Mouse (Mus musculus): ENCODE results near the gene Lrp1.

Lrp1 gene

DNA sequence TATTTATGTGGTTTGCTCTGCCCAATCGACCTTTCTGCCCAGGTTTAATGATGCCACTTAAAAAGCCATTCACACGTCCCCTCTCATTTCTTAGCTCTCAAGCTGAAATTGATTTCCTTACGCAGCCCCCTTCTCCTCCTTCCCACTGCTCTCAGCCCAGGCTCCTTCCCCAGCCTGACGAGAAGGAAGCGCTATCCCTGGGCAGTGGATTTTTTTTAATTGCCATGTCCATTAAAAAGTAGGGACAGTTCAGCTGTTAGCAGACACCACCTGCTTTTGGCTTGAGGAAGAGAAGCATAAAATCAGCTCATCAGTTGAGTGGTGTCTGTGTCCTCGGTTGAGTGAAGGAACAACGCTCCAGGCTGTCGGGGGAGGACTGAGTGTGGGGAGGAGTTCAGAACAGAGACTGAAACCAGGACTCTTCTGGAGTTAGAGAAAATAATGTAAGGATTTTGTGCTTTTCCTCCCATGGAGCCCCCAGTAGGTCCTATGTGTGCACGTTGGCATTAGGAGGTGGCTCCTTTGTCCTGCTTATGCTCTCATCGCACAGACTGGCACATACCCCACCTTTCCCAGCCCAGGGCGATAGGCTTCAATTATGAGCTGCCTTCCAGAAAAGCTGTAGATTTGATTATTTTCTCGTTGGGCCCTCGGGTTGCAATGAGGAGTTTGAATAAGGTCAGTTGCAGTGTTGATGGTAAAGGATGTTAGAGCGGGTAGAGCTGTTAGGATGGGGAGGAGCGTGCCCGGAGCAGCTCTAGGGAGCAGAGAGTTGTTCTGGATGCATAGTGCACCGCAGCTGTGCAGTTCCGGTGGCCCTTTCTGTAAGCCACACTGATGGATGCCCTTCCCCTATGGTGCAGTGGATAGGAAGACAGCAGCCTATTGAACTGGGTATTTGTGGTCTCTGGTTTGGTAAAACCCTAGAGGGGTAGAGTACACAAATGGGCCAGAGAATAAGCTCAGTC lies 130.5 kb downstream of the Lrp1 start:
- no peak for DNase-seq

DNA sequence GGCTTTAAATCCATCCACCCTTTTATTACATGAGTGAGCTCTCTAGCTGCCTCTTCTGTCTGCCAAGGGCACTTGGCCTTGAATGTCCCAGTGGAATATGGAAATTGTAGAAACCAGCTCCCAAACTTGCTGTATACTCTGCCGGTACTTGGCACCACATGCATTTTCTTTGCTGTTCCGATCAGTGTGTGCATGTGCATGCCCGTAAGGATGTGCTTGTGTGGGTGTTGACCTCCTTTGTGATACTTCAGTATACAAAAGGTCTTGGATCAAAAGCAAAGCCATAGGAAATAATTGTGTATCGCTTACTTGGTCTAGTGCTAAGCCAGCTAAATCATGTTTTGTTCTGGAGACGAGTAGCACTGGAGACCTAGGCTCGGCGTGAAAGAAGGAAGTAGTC lies 132.1 kb downstream of the Lrp1 start:
- DNase-seq, result no peak

Data from right cerebral cortex, adult 18-20 months (tissue).